Mouse (Mus musculus) embryonic fibroblast, embryonic 13.5 days (primary cell): ENCODE measurements around the gene Mtif3.

Experiments
- CTCF ChIP-seq: IDR thresholded peaks from 2 replicates; pipeline ENCODE4 v1.5.1; 2011; ENCODE audit warnings: mild to moderate bottlenecking, control low read depth, low read length, moderate library complexity, borderline replicate concordance; ENCODE audit not compliant: insufficient read depth
- POLR2A ChIP-seq: IDR thresholded peaks from 2 replicates; pipeline ENCODE4 v1.6.1; 2011; ENCODE audit warnings: low read depth, mild to moderate bottlenecking, control low read depth, low read length, moderate library complexity

DNA sequence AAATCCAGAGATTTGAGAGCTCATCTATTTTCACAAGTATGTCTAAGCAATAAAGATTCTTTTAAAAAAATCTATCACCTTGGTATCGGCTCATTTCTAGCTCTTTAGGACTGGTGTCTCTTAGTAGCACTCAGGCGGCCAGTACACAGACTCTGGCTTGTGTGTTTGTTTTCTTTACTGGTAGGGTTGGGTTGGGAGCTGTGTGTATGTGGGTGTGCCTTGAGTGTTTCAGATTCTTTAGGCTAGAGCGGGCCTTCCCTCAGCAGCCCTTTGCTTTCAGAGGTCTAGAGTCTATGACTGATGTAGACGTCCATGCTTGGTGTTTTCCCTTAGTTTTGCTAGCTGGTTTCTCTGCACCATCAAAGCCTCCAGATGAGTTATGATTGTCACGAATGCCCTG, 40.1 kb downstream of the Mtif3 start:
- TF ChIP-seq CTCF (no peak), POLR2A (no peak)
